Mouse (Mus musculus) neural tube, embryonic 15.5 days (tissue): ENCODE results near the gene Foxn3. TPM values are rescaled to one million over a fixed set of nuclear protein-coding genes. Genes with fewer than 3 reads are reported as not detected.
A peak's percentile ranks its signal among the peaks of the same experiment; 100 is the strongest.

Source experiments
- ATAC-seq: fragments of 200-750 bp; cut with Nextera tagmentation; 2 replicates; pipeline ENCODE4 v1.8.0; 2017; ENCODE audit warnings: mild to moderate bottlenecking, moderate TSS enrichment, moderate library complexity; ENCODE audit not compliant: low FRiP score
- H3K27ac ChIP-seq: fragments of 300-500 bp; sonication (generic); replicated peaks from 2 replicates; pipeline ENCODE4 v1.5.1; 2015; ENCODE audit warnings: mild to moderate bottlenecking, inconsistent platforms
- H3K27me3 ChIP-seq: fragments of 300-500 bp; sonication (generic); replicated peaks from 2 replicates; pipeline ENCODE4 v1.6.1; 2015; ENCODE audit warnings: inconsistent platforms
- H3K36me3 ChIP-seq: fragments of 300-500 bp; sonication (generic); 2 replicates; pipeline ENCODE4 v1.6.1; 2015; ENCODE audit warnings: inconsistent platforms
- H3K4me1 ChIP-seq: fragments of 300-500 bp; sonication (generic); 2 replicates; pipeline ENCODE4 v1.6.1; 2015; ENCODE audit warnings: inconsistent platforms
- H3K4me2 ChIP-seq: fragments of 300-500 bp; sonication (generic); 2 replicates; pipeline ENCODE4 v1.6.1; 2015; ENCODE audit warnings: inconsistent platforms, mild to moderate bottlenecking, moderate library complexity
- H3K4me3 ChIP-seq: fragments of 300-500 bp; sonication (generic); replicated peaks from 2 replicates; pipeline ENCODE4 v1.5.1; 2015; ENCODE audit warnings: mild to moderate bottlenecking, inconsistent platforms
- H3K9ac ChIP-seq: fragments of 300-500 bp; sonication (generic); replicated peaks from 2 replicates; pipeline ENCODE4 v1.6.1; 2015; ENCODE audit warnings: mild to moderate bottlenecking, inconsistent platforms
- H3K9me3 ChIP-seq: fragments of 300-500 bp; sonication (generic); replicated peaks from 2 replicates; pipeline ENCODE4 v1.6.1; 2016; ENCODE audit warnings: inconsistent platforms
- WGBS: fragments of 180-500 bp; shearing (Covaris S2); methylation state at CpG from one replicate; pipeline ENCODE4 v1.1.7; 2015; ENCODE audit warnings: mixed read lengths; 5-methylcytosine and 5-hydroxymethylcytosine counted together
- polyA plus RNA-seq: library from polyadenylated mRNA; unstranded; fragments of >200 nt; fragmentation: Nextera tagmentation; extraction: Ambion mirVana; gene quantifications from 2 replicates; pipeline ENCODE4 v1.2.1, GENCODE M21; 2015

The Foxn3 gene
- polyA plus RNA-seq, 1 experiment from 2014 or later = 84.4 TPM

- WGBS = 12% methylated on average over 3 of the region's 3 CpGs
- Histone ChIP-seq H3K27ac (peak overlapping the region; percentile 93), H3K36me3 (no peaks in the 10 kb centered on the region), H3K4me3 (peak overlapping the region; percentile 95), H3K9me3 (no peaks in the 10 kb centered on the region), H3K27me3 (no peaks in the 10 kb centered on the region), H3K4me1 (peaks cover 20% of the 10 kb centered on the region), H3K4me2 (peak overlapping the region; percentile 79), H3K9ac (peak overlapping the region; percentile 89; the same call in 1 of the 2 replicates)
- no peak for ATAC-seq
Measured at GRCm38 (mm10) chr12:99561333-99561766, 2.0 kb downstream of the Foxn3 start.

GRCm38 (mm10) chr12:99560701-99561332, 2.6 kb downstream of the Foxn3 start:
- no peak for ATAC-seq
- peak overlapping the region; percentile 95; the same call in 1 of the 2 replicates for H3K4me3 ChIP-seq
- H3K4me2 ChIP-seq = peak overlapping the region; percentile 79
- H3K27me3 ChIP-seq = no peaks in the 10 kb centered on the region
- 58% methylated on average over 11 of the region's 11 CpGs for WGBS
- peak overlapping the region; percentile 89; the same call in 1 of the 2 replicates for H3K9ac ChIP-seq
- no peaks in the 10 kb centered on the region for H3K9me3 ChIP-seq
- no peaks in the 10 kb centered on the region for H3K36me3 ChIP-seq
- H3K27ac ChIP-seq = 0 out of 2 replicates have a peak overlapping the region, but pooled peaks have one; percentile 93
- H3K4me1 ChIP-seq = peaks cover 20% of the 10 kb centered on the region

GRCm38 (mm10) chr12:99559483-99559882, 3.9 kb downstream of the Foxn3 start:
- Histone ChIP-seq H3K4me1 (peaks cover 20% of the 10 kb centered on the region), H3K9me3 (no peaks in the 10 kb centered on the region)
- WGBS = 87% methylated on average over 11 of the region's 11 CpGs

GRCm38 (mm10) chr12:99558476-99558875, 4.9 kb downstream of the Foxn3 start:
- no peaks in the 10 kb centered on the region for H3K36me3 ChIP-seq
- 73% methylated on average over 4 of the region's 4 CpGs for WGBS
- H3K27ac ChIP-seq = no peak overlapping the region
- no peaks in the 10 kb centered on the region for H3K27me3 ChIP-seq
- H3K9ac ChIP-seq = no peak overlapping the region
- no peak overlapping the region for H3K4me3 ChIP-seq
- no peak overlapping the region for H3K4me2 ChIP-seq
- no peaks in the 10 kb centered on the region for H3K9me3 ChIP-seq
- peaks cover 20% of the 10 kb centered on the region for H3K4me1 ChIP-seq
- no peak for ATAC-seq

More at GRCm38 (mm10) chr12:99559483-99559882, 3.9 kb downstream of the Foxn3 start:
- Histone ChIP-seq H3K4me2 (no peak overlapping the region), H3K36me3 (no peaks in the 10 kb centered on the region), H3K27me3 (no peaks in the 10 kb centered on the region), H3K9ac (no peak overlapping the region), H3K27ac (no peak overlapping the region), H3K4me3 (no peak overlapping the region)
- ATAC-seq = no peak

GRCm38 (mm10) chr12:99557498-99557897, 5.9 kb downstream of the Foxn3 start:
- WGBS = 74% methylated on average over 8 of the region's 8 CpGs
- Histone ChIP-seq H3K27me3 (no peaks in the 10 kb centered on the region), H3K9me3 (no peaks in the 10 kb centered on the region), H3K9ac (no peak overlapping the region), H3K27ac (no peak overlapping the region), H3K4me1 (peaks cover 20% of the 10 kb centered on the region), H3K4me3 (no peak overlapping the region), H3K4me2 (no peak overlapping the region), H3K36me3 (no peaks in the 10 kb centered on the region)
- ATAC-seq = no peak

DNA sequence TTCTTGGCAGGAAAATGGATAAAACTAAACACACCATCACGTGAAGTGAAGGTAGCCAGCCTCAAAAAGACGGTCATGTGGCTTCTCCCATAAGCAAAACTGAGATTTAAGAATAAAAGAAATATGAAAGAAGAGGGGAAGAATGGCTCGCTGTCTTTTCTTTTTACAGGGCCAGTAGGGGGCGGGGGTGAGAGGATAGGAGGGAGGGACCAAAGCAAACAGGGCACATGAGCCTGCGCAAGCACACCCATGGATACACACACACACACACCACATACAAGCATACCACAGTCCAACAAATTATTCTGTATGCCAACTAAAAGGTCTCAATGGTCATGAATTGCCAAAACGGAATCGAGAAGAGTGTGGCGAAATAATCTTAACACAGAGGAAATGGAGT, 12.8 kb downstream of the Foxn3 start:
- no peaks in the 10 kb centered on the region for H3K36me3 ChIP-seq
- ATAC-seq = no peak
- 68% methylated on average over 8 of the region's 8 CpGs for WGBS
- H3K4me3 ChIP-seq = no peak overlapping the region
- H3K9me3 ChIP-seq = no peaks in the 10 kb centered on the region
- H3K27me3 ChIP-seq = no peaks in the 10 kb centered on the region
- no peak overlapping the region for H3K9ac ChIP-seq
- H3K4me2 ChIP-seq = no peak overlapping the region
- H3K27ac ChIP-seq = no peak overlapping the region
- peaks cover 2% of the 10 kb centered on the region for H3K4me1 ChIP-seq

- Histone ChIP-seq H3K4me2 (no peak overlapping the region), H3K27me3 (no peaks in the 10 kb centered on the region), H3K4me1 (peaks cover 8% of the 10 kb centered on the region), H3K36me3 (no peaks in the 10 kb centered on the region), H3K27ac (no peak overlapping the region), H3K4me3 (no peak overlapping the region), H3K9ac (no peak overlapping the region), H3K9me3 (no peaks in the 10 kb centered on the region)
- ATAC-seq = no peak
- WGBS = 96% methylated on average over 10 of the region's 10 CpGs
Measured at GRCm38 (mm10) chr12:99549811-99550210, 13.6 kb downstream of the Foxn3 start.

- WGBS = 88% methylated on average over 7 of the region's 7 CpGs
- no peaks in the 10 kb centered on the region for H3K27me3 ChIP-seq
- ATAC-seq = no peak
Measured at GRCm38 (mm10) chr12:99548419-99548818, 15.0 kb downstream of the Foxn3 start.

DNA sequence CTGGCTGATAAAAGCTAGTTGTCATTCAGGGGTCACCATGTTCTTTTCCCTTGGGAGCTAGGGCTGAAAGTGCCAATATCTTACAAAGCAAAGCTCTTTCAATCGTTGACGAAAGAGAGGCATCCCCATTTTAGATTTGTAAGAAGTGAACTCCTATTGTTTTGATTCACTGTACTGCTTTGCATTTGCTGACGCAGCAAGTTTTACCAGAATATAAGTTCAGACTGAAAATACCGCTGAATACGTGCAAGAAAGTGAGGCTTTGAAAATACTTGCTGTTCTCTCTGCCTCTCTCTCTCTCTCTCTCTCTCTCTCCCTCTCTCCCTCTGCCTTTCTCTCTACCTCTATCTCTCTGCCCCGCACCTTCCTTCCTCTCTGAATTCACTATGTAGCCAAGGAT, 16.1 kb downstream of the Foxn3 start:
- Histone ChIP-seq H3K27ac (no peak overlapping the region), H3K4me3 (no peak overlapping the region), H3K36me3 (no peaks in the 10 kb centered on the region; the same call in 1 of the 2 replicates), H3K4me2 (no peak overlapping the region), H3K9me3 (no peaks in the 10 kb centered on the region), H3K9ac (no peak overlapping the region), H3K27me3 (no peaks in the 10 kb centered on the region), H3K4me1 (peaks cover 8% of the 10 kb centered on the region)
- no peak for ATAC-seq
- 84% methylated on average over 6 of the region's 6 CpGs for WGBS

More at GRCm38 (mm10) chr12:99548419-99548818, 15.0 kb downstream of the Foxn3 start:
- Histone ChIP-seq H3K4me1 (peaks cover 8% of the 10 kb centered on the region), H3K9ac (no peak overlapping the region), H3K4me2 (no peak overlapping the region), H3K27ac (no peak overlapping the region), H3K36me3 (no peaks in the 10 kb centered on the region; the same call in 1 of the 2 replicates), H3K9me3 (no peaks in the 10 kb centered on the region), H3K4me3 (no peak overlapping the region)

- 60% methylated on average over 6 of the region's 6 CpGs for WGBS
- Histone ChIP-seq H3K27ac (no peak overlapping the region), H3K4me1 (peaks cover 8% of the 10 kb centered on the region), H3K9ac (no peak overlapping the region), H3K36me3 (no peaks in the 10 kb centered on the region; the same call in 1 of the 2 replicates), H3K4me2 (no peak overlapping the region), H3K27me3 (no peaks in the 10 kb centered on the region), H3K4me3 (no peak overlapping the region), H3K9me3 (no peaks in the 10 kb centered on the region)
- no peak for ATAC-seq
Measured at GRCm38 (mm10) chr12:99545270-99545770, 18.1 kb downstream of the Foxn3 start.

GRCm38 (mm10) chr12:99544262-99545128, 18.9 kb downstream of the Foxn3 start:
- Histone ChIP-seq H3K36me3 (no peaks in the 10 kb centered on the region; the same call in 1 of the 2 replicates), H3K9me3 (no peaks in the 10 kb centered on the region), H3K27me3 (no peaks in the 10 kb centered on the region), H3K4me2 (no peak overlapping the region), H3K4me1 (peaks cover 8% of the 10 kb centered on the region), H3K4me3 (no peak overlapping the region), H3K9ac (no peak overlapping the region), H3K27ac (no peak overlapping the region)
- ATAC-seq = no peak
- WGBS = 89% methylated on average over 15 of the region's 15 CpGs
